7 mouse cellular contexts compared by ENCODE assay signal in the genomic region with DNA sequence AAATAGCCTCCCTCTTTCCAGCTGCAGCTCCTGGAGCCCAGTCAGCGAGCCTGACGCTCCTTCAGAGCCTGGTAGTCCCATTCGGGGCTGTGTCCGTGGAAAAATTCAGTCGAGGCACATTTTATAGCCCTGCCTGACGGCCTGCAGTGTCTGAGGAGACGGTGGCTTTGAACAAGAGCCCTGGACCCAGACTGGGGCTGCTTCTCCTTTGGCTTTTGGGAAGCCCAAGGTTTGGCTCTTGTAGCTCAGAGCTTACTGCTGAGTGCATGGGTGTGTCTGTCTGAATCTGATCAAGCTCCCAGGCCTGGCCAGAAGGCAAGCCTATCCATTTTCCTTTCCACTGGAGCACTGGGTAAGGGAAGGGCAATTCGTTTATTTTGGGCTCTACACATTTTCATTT. TPM values are rescaled to one million over a fixed set of nuclear protein-coding genes. Genes with fewer than 3 reads are reported as not detected.
A peak's percentile ranks its signal among the peaks of the same experiment; 100 is the strongest.
DNase-seq lines count a peak whose midpoint lies in the region; ATAC-seq lines count a peak whose summit lies in the region.

No protein-coding gene starts in this region.

- H3K4me3 ChIP-seq in heart, embryonic 16.5 days (ENCODE audit: low read length), result peak overlapping the region; percentile 79
- H3K4me3 ChIP-seq in liver, embryonic 16.5 days (ENCODE audit: low read depth, low read length), result peak overlapping the region; percentile 67; the same call in 1 of the 2 replicates

- DNase-seq in ES-CJ7 (ENCODE audit: low read depth, low spot score), result peak; percentile 62
- DNase-seq in brain, adult 2 months (ENCODE audit: low read depth, low spot score), result peak; percentile 39
- no peak for DNase-seq in thymus, postnatal 14 days
- DNase-seq in kidney, postnatal 25 days, result no peak
- no peak for DNase-seq in right cerebral cortex, postnatal 14 days

- WGBS in heart, embryonic 16.5 days, result 52% methylated on average over 8 of the region's 8 CpGs
- WGBS in liver, embryonic 16.5 days (ENCODE audit: insufficient replicate concordance), result 53% methylated on average over 8 of the region's 8 CpGs

- peak overlapping the region; percentile 97 for H3K9ac ChIP-seq in heart, embryonic 16.5 days (ENCODE audit: low read length)
- H3K9ac ChIP-seq in liver, embryonic 16.5 days (ENCODE audit: low read depth, low read length), result no peak overlapping the region

- no peaks in the 10 kb centered on the region for H3K27me3 ChIP-seq in heart, embryonic 16.5 days (ENCODE audit: control insufficient read depth, insufficient read depth, low read length)
- H3K27me3 ChIP-seq in liver, embryonic 16.5 days (ENCODE audit: control insufficient read depth, insufficient read depth, low read depth, low read length), result peaks cover 33% of the 10 kb centered on the region

- H3K36me3 ChIP-seq in heart, embryonic 16.5 days (ENCODE audit: control insufficient read depth, insufficient read depth), result no peaks in the 10 kb centered on the region
- no peaks in the 10 kb centered on the region for H3K36me3 ChIP-seq in liver, embryonic 16.5 days (ENCODE audit: control insufficient read depth, insufficient read depth)

- H3K4me2 ChIP-seq in heart, embryonic 16.5 days (ENCODE audit: low read depth, low read length), result peak overlapping the region; percentile 88
- H3K4me2 ChIP-seq in liver, embryonic 16.5 days (ENCODE audit: low read depth, low read length), result peak overlapping the region; percentile 92; the same call in 1 of the 2 replicates

- ATAC-seq in heart, embryonic 16.5 days (replicated peaks; ENCODE audit: extremely low read depth, insufficient read depth, low FRiP score), result no peak
- ATAC-seq in liver, embryonic 16.5 days (ENCODE audit: low read depth), result no peak

- peak overlapping the region; percentile 89 for H3K27ac ChIP-seq in heart, embryonic 16.5 days (ENCODE audit: low read length)
- no peak overlapping the region for H3K27ac ChIP-seq in liver, embryonic 16.5 days (ENCODE audit: low read length)

- H3K4me1 ChIP-seq in heart, embryonic 16.5 days (ENCODE audit: control insufficient read depth, insufficient read depth, low read length), result peaks cover 31% of the 10 kb centered on the region
- peaks cover 7% of the 10 kb centered on the region for H3K4me1 ChIP-seq in liver, embryonic 16.5 days (ENCODE audit: control insufficient read depth, low read depth, low read length)

- H3K9me3 ChIP-seq in heart, embryonic 16.5 days (replicated peaks; ENCODE audit: control insufficient read depth, low read length), result no peaks in the 10 kb centered on the region
- H3K9me3 ChIP-seq in liver, embryonic 16.5 days (replicated peaks; ENCODE audit: control insufficient read depth, low read length), result no peaks in the 10 kb centered on the region

RNA-seq across cellular contexts. Expression of a gene that starts 2.1 kb away (rescaled TPM):
- polyA plus RNA-seq in heart, embryonic 16.5 days (2015; fragmentation: Nextera tagmentation; extraction: Ambion mirVana), result 9.5 and 10.1 TPM in 2 replicates
- polyA plus RNA-seq in liver, embryonic 16.5 days (2015; fragmentation: Nextera tagmentation; extraction: Ambion mirVana), result 0.85 and 1.2 TPM in 2 replicates

RNA-seq across cellular contexts. Expression of a gene that starts 17.2 kb away (rescaled TPM):
- 20.7 and 25.6 TPM in 2 replicates for polyA plus RNA-seq in heart, embryonic 16.5 days (2015; fragmentation: Nextera tagmentation; extraction: Ambion mirVana)
- polyA plus RNA-seq in liver, embryonic 16.5 days (2015; fragmentation: Nextera tagmentation; extraction: Ambion mirVana), result 12.7 and 13.4 TPM in 2 replicates

Comparison
In these comparisons a context has a peak if more than half of its experiments do, and no peak if none do; other contexts are left out.
1. DNase-seq: peak in ES-CJ7 (single experiment) and brain, adult 2 months (single experiment); none in thymus, postnatal 14 days (single experiment), kidney, postnatal 25 days (0 of 2) and right cerebral cortex, postnatal 14 days (single experiment).